Mouse (Mus musculus): ENCODE measurements around the gene Csgalnact2. TPM values are rescaled to one million over a fixed set of nuclear protein-coding genes. Genes with fewer than 3 reads are reported as not detected.

The Csgalnact2 gene
- total RNA-seq, 2 experiments from 2014 or later = 122 to 157 TPM

- ATAC-seq (ENCODE audit: poor library complexity, severe bottlenecking) = no peak
Measured at GRCm38 (mm10) chr6:118077421-118077820, 61.5 kb downstream of the Csgalnact2 start.

GRCm38 (mm10) chr6:118076748-118077147 is 62.2 kb downstream of the Csgalnact2 start:
- no peak for ATAC-seq (ENCODE audit: poor library complexity, severe bottlenecking)

DNA sequence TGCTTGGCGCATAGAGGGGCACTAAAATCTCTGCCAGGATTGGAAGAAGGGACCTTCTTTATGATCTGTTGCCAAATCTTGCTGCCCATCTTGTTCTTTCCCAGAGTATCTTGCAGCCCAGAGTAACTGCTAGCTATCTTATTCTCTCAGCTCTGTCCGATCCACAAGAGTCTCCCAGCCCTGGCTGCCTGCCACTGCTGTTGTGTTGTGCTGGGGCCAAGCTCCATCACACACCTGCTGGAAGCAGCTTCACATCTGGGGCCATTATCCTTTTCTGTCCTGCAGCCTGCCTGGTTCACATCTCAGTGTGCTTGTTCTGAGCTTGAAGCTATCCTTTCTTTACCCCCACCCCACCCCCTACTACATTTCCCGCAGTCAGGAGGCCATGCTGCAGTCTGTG is 62.7 kb downstream of the Csgalnact2 start:
- no peak for ATAC-seq (ENCODE audit: poor library complexity, severe bottlenecking)

DNA sequence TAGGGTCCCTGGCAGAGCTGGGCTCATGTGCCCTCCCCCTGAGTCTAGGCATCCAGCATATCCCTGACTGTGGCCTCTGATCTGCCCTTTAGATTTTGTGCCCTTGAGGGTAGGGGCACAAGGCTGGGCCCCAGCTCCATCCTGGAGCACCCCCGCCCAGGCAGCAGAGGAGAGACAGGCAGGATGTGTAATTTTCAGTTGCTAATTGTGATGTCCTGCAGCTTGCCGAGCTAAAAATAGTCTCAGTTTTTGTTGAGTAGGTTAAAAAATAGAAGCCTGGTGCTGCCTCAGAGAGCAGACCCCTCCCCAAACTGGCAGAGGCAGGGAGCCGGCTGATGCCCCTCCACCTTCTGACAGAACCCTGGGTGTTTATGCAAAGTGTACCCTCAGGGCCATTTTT is 64.8 kb downstream of the Csgalnact2 start:
- no peak for ATAC-seq (ENCODE audit: poor library complexity, severe bottlenecking)

DNA sequence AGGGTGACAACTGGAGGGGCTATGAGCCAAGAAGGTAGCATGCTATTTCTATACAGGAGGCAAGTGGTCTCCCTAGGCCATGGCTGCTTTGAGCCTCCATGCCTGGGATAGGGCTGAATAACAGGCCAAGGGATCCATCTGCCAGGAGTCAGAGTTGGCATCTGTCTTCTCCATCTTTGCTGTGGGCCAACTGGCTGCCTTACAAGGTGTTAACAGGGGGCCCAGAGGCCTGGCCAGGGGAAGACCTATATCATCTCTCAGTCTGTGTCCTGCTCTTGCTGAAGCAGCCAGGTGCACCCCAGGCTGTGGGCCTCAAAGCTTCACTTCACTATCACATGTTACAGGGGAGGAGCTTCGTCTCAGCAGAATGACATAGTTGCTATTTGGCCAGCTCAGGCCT is 66.8 kb downstream of the Csgalnact2 start:
- ATAC-seq (ENCODE audit: poor library complexity, severe bottlenecking) = no peak

DNA sequence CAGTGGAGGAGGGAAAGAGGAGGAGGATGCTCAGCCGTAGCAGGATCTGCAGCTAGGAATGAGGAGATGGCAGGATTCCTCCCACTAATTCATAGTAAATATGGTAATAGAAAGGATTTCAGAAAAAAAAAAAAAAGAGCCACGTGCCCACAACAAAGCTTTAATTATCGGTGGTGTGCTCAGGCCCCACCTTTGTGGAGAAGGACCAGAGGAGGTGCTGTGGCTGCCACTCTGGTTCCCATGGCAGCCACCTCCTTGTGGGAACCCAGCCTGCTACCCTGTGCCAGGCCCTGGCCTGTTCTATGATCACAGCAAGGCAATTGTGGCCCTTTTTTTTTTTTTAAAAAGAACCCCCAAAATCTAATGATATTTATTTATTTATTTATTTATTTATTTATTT is 67.5 kb downstream of the Csgalnact2 start:
- ATAC-seq (ENCODE audit: poor library complexity, severe bottlenecking) = no peak

- ATAC-seq (ENCODE audit: poor library complexity, severe bottlenecking) = no peak
Measured at GRCm38 (mm10) chr6:118071013-118071350, 68.0 kb downstream of the Csgalnact2 start.

DNA sequence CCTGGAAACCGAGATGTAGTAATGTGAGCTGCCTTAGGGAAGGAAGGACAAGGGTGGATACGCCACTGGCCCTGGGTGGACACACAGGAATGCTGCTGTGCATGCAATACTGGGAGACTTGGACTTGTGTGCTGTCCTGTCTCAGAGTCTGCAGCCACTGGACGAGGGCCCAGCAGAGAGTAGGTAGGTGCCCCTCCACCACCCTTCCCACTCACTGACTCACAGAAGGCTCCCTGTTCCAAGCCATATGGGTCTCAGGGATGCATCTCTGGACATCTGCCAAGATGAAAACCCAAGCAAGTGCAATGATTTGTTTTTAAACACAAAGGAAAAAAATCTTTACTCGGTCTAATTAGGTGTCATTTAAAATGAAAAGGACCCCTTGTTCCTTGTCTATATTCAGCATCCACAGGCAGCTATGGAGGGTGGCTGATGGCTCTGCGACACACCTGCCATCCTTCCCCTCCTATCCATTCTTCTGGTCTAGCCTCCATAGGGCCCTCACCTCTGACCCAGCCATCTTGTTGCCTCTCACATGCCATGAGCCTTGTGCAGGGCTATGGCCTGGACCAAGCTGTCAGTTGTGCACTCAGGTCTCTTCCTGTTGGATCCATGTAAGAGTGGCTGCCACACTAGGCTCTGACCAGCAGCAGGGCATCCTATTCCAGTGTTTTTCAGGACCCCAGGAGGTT is 68.5 kb downstream of the Csgalnact2 start:
- ATAC-seq (ENCODE audit: poor library complexity, severe bottlenecking) = no peak

DNA sequence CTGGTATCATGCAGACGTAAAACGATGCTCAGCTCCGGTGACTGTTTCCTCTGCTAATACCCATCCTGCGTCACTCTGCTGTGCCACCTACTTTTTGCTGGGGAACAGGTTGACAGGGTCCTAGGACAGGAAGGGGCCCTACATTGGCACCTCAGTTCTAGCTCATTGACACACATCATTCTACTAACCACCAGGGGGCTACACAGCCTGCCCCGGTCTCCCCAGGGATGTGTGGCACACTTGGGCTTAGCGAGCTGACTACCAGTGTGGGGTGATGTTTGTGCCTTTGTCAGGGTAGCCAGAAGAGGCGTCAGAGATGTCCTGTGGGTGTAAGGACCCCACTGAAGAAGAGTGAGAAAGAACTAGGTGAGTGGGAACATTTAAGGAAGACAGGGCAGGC is 71.2 kb downstream of the Csgalnact2 start:
- ATAC-seq (ENCODE audit: poor library complexity, severe bottlenecking) = no peak

DNA sequence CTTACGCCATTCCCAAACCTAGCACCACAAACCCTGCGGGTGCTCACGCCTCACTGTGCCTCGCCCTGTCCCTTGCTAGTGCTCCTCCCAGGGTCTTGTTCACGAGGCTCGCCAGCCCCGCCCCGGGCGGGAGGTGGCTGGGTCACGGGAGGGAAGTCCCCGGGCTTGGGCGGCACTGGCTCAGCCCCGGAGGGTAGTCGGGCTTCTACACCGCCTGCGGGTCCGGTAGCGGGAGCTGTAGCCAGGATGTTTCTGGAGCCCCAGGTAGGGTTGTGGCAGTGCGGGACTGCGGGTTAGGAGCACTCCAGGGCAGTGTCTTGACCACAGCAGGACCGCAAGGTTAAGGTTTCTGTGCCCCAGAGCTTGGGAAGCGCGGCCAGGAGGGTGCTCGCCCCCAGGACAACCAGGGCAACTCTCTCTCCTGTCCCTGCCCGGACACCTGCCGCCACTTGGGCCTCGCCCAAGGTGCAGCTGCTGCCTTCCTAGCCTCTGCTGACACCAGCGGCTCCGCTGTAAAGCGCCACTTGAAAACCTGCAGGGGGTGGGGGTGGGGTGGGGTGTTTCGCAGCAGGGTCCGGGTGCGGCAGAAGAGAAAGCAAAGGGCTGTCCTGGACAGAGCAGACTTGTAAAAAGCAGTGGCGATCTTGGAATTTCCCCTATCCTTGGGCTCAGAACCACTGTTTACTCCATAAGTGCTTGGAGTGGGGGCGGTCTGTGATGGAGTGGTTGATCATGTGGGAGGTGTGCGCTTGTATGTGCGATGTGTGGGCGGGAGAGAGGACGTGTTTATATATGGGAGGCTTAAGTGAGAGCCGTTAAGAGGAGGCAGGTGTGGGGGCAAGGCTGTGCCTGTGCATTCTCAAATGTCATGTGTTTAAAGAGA is 72.5 kb downstream of the Csgalnact2 start:
- ATAC-seq (ENCODE audit: poor library complexity, severe bottlenecking) = peak; percentile 91

- ATAC-seq (ENCODE audit: poor library complexity, severe bottlenecking) = no peak
Measured at GRCm38 (mm10) chr6:118065837-118066198, 73.1 kb downstream of the Csgalnact2 start.

DNA sequence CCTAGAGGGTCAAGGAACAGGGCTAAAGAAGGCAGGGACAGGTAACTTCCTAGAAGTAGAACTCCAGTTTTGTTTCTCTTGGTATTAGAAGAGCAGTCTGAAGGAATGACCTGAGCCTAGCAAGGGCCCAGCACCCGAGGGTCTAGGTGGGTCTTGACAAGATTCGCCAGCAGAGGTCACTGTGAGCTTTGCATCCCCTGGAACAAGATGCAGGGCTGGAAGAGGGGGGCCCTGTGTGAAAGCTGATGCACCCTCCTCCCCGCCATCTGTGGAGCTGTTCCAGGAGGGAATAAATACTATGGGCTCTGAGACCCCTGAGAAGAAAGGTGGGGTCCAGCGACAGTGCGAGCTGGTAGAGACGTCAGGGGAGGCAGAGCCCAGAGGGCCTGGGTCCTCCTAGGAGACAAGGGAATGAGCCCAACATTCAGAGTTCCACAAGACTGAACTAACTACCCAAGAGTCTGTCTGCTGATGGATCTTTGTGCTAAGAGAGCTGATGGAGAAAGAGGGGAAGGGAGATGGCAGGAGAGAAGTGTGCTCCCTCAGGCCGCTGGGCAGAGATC is 73.9 kb downstream of the Csgalnact2 start:
- ATAC-seq (ENCODE audit: poor library complexity, severe bottlenecking) = peak; percentile 44

GRCm38 (mm10) chr6:118063266-118063665 is 75.7 kb downstream of the Csgalnact2 start:
- no peak for ATAC-seq (ENCODE audit: poor library complexity, severe bottlenecking)

GRCm38 (mm10) chr6:118061266-118061665 is 77.7 kb downstream of the Csgalnact2 start:
- ATAC-seq (ENCODE audit: poor library complexity, severe bottlenecking) = no peak

Other genes with a start within 250 kb of the Csgalnact2 start
- 648 and 668 TPM in 2 replicates for gene Hnrnpf, start 238.8 kb downstream of the Csgalnact2 start, total RNA-seq (2015)
- 1,188 and 1,238 TPM in 2 replicates for gene Hnrnpf, start 238.8 kb downstream of the Csgalnact2 start, total RNA-seq (2017)
- not detected in 2 replicates for gene Fxyd4, start 201.4 kb downstream of the Csgalnact2 start, total RNA-seq (2015)
- gene Fxyd4, start 201.4 kb downstream of the Csgalnact2 start, total RNA-seq (2017) = not detected in 2 replicates
- 0.09 TPM in 1 of 2 replicates, not detected in the other for gene Rasgef1a, start 127.7 kb downstream of the Csgalnact2 start, total RNA-seq (2015)
- gene Rasgef1a, start 127.7 kb downstream of the Csgalnact2 start, total RNA-seq (2017) = 0.29 TPM in 1 of 2 replicates, not detected in the other
- gene Ret, start 58.6 kb upstream of the Csgalnact2 start, total RNA-seq (2015) = 0.09 TPM in 1 of 2 replicates, not detected in the other
- gene Ret, start 58.6 kb upstream of the Csgalnact2 start, total RNA-seq (2017) = 0.07 and 0.12 TPM in 2 replicates